Mouse (Mus musculus): ENCODE data around the gene Mpp6. TPM values are rescaled to one million over a fixed set of nuclear protein-coding genes. Genes with fewer than 3 reads are reported as not detected.

Gene Mpp6
- total and polyA plus RNA-seq, 3 experiments, result 13.2 to 67.6 (median 61.7) TPM

DNA sequence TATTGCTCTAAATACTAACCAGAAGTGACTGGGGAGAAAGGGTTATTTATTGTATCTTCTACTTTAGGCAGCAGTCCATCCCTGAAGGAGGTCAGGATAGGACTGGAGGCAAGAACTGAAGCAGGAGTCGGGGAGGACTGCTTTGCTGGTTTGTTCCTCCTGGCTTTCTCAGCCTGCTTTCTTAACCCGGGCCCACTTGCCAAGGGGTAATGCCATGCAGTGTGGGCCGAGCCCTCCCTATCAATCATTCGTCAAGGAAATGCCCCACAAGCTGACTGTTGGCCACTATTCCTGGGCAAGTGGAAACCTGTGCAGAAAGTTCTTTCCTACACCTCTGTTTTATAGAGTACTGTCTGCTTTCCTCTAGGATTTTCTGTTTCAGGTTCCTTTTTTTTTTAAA, 39.3 kb downstream of the Mpp6 start:
- Histone ChIP-seq H3K36me3 (ENCODE audit: control insufficient read depth, insufficient read depth, low read length) (no peaks in the 10 kb centered on the region; the same call in 1 of the 2 replicates), H3K9ac (ENCODE audit: low read depth, low read length) (no peak overlapping the region), H3K4me1 (ENCODE audit: control insufficient read depth, insufficient read depth, low read length) (peaks cover 1% of the 10 kb centered on the region; the same call in 1 of the 2 replicates), H3K79me2 (replicated peaks; ENCODE audit: control insufficient read depth, insufficient read depth, low read length) (no peaks in the 10 kb centered on the region), H3K27me3 (ENCODE audit: control insufficient read depth, insufficient read depth, low read length) (no peaks in the 10 kb centered on the region), H3K4me3 (no peak overlapping the region), H3K27ac (no peak overlapping the region)
- WGBS, result 93% methylated on average over 4 of the region's 4 CpGs
- no peak for DNase-seq
- TF ChIP-seq POLR2A (IDR thresholded peaks at IDR 0.05; ENCODE audit: insufficient read depth, low read depth, low read length), result no peak
- TF ChIP-seq CTCF (IDR thresholded peaks at IDR 0.05), result no peak
- intact Hi-C loops (cut with DNase I), result no loop called here

DNA sequence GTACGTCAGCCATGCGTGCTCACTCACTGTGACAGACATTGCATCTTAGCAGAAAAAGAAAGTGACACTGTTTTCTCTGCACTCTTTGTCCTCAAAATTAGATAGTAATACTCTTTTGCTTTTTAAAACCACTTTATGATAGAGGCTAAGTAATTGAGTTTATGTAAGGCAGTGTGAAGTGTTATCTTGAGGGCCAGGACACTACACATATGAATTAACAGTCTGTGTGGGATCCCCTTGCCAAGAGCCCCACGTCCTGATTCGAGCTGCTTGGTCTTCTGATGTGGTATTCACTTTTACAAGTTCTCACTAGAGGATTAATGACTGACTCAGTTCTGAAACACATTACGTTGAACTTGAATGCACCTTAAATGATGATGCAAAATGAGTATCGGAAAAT, 49.8 kb downstream of the Mpp6 start:
- 82% methylated on average over 6 of the region's 6 CpGs for WGBS
- intact Hi-C loops (cut with DNase I), result no loop called here

DNA sequence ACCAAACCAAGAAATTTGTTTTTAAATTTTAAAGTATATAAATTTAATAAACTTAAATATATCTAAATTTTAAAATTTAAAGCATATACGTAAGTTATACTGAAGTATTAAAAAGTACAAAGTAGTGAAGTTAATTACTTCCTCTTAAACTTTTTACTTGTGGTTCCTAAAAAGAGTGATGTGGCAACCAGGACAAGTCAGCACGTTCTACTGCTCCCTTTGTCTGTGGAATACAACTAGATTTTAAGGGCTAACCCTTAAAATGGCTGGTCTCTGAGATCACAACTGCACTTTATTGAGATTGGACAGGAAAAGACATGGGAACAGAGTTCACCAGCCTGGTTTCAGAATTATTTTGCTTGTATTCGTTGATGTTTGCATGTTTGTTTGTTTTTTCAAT, 53.0 kb downstream of the Mpp6 start:
- H3K9ac ChIP-seq (ENCODE audit: low read depth, low read length), result no peak overlapping the region
- no peak overlapping the region for H3K4me3 ChIP-seq
- peaks cover 9% of the 10 kb centered on the region for H3K36me3 ChIP-seq (ENCODE audit: control insufficient read depth, insufficient read depth, low read length)
- no peak for DNase-seq
- no peak overlapping the region; the same call in 1 of the 2 replicates for H3K27ac ChIP-seq
- TF ChIP-seq POLR2A (IDR thresholded peaks at IDR 0.05; ENCODE audit: insufficient read depth, low read depth, low read length) (no peak), EP300 (IDR thresholded peaks at IDR 0.05; ENCODE audit: insufficient read depth, low read depth, low read length) (no peak), CTCF (IDR thresholded peaks at IDR 0.05) (no peak)
- peaks cover 3% of the 10 kb centered on the region for H3K4me1 ChIP-seq (ENCODE audit: control insufficient read depth, insufficient read depth, low read length)
- intact Hi-C loops (cut with DNase I), result no loop called here
- 72% methylated on average over 3 of the region's 3 CpGs for WGBS
- no peaks in the 10 kb centered on the region for H3K27me3 ChIP-seq (ENCODE audit: control insufficient read depth, insufficient read depth, low read length)
- no peaks in the 10 kb centered on the region for H3K79me2 ChIP-seq (replicated peaks; ENCODE audit: control insufficient read depth, insufficient read depth, low read length)

More for the DNA sequence above, 49.8 kb downstream of the Mpp6 start:
- H3K36me3 ChIP-seq (ENCODE audit: control insufficient read depth, insufficient read depth, low read length), result peaks cover 9% of the 10 kb centered on the region
- TF ChIP-seq EP300 (IDR thresholded peaks at IDR 0.05; ENCODE audit: insufficient read depth, low read depth, low read length), result no peak
- no peak for TF ChIP-seq POLR2A (IDR thresholded peaks at IDR 0.05; ENCODE audit: insufficient read depth, low read depth, low read length)
- TF ChIP-seq CTCF (IDR thresholded peaks at IDR 0.05), result no peak
- H3K27ac ChIP-seq, result no peak overlapping the region
- DNase-seq, result no peak
- H3K9ac ChIP-seq (ENCODE audit: low read depth, low read length), result no peak overlapping the region
- no peaks in the 10 kb centered on the region for H3K79me2 ChIP-seq (replicated peaks; ENCODE audit: control insufficient read depth, insufficient read depth, low read length)
- H3K4me3 ChIP-seq, result no peak overlapping the region
- H3K27me3 ChIP-seq (ENCODE audit: control insufficient read depth, insufficient read depth, low read length), result no peaks in the 10 kb centered on the region
- H3K4me1 ChIP-seq (ENCODE audit: control insufficient read depth, insufficient read depth, low read length), result peaks cover 3% of the 10 kb centered on the region

DNA sequence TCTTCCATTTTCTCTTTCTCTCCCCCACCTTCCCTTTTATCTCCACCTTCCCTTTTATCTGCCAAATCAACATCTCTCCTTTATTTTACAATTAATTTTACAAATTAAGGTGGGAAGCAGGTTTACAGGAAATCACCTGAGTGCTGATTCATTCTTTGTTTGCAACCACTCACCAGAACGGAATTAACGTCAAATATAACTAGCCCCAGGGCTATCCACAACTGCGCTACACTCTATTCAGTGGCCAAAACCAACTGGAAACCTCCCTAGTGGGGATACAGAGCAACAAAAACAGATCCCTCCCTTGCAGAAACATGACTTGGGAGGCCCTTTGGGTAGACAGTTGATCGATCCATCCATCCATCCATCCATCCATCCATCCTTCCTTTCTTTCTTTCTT, 58.8 kb downstream of the Mpp6 start:
- Histone ChIP-seq H3K4me3 (no peak overlapping the region), H3K9ac (ENCODE audit: low read depth, low read length) (no peak overlapping the region), H3K27me3 (ENCODE audit: control insufficient read depth, insufficient read depth, low read length) (no peaks in the 10 kb centered on the region), H3K27ac (no peak overlapping the region), H3K36me3 (ENCODE audit: control insufficient read depth, insufficient read depth, low read length) (no peaks in the 10 kb centered on the region), H3K79me2 (replicated peaks; ENCODE audit: control insufficient read depth, insufficient read depth, low read length) (no peaks in the 10 kb centered on the region), H3K4me1 (ENCODE audit: control insufficient read depth, insufficient read depth, low read length) (no peaks in the 10 kb centered on the region)
- 96% methylated on average over 4 of the region's 4 CpGs for WGBS
- DNase-seq, result no peak
- no peak for TF ChIP-seq POLR2A (IDR thresholded peaks at IDR 0.05; ENCODE audit: insufficient read depth, low read depth, low read length)
- no peak for TF ChIP-seq CTCF (IDR thresholded peaks at IDR 0.05)
- no peak for TF ChIP-seq EP300 (IDR thresholded peaks at IDR 0.05; ENCODE audit: insufficient read depth, low read depth, low read length)
- intact Hi-C loops (cut with DNase I), result no loop called here

DNA sequence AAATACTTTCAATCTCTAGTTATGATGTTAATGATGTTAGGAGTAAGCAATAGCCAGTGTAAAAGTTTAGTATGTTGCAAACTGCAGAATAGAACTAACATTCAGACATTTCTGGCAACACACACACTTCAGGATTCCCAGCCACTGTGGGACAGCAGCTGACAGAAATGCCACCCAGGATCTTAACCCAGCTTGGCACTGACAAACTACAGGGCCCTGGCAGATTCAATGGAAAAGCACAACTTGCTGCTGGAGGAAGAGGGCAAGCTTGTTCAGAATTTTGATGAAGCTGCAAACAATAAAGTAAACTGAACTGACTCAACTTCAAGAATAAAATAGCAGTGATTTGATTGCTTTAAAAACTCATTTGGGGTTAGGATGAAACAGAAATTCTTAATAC, 59.7 kb downstream of the Mpp6 start:
- no peak overlapping the region for H3K27ac ChIP-seq
- no peak for DNase-seq
- no peaks in the 10 kb centered on the region for H3K4me1 ChIP-seq (ENCODE audit: control insufficient read depth, insufficient read depth, low read length)
- H3K9ac ChIP-seq (ENCODE audit: low read depth, low read length), result no peak overlapping the region
- TF ChIP-seq CTCF (IDR thresholded peaks at IDR 0.05) (no peak), POLR2A (IDR thresholded peaks at IDR 0.05; ENCODE audit: insufficient read depth, low read depth, low read length) (no peak), EP300 (IDR thresholded peaks at IDR 0.05; ENCODE audit: insufficient read depth, low read depth, low read length) (no peak)
- intact Hi-C loops (cut with DNase I), result no loop called here
- H3K4me3 ChIP-seq, result no peak overlapping the region
- no peaks in the 10 kb centered on the region for H3K27me3 ChIP-seq (ENCODE audit: control insufficient read depth, insufficient read depth, low read length)
- no peaks in the 10 kb centered on the region for H3K79me2 ChIP-seq (replicated peaks; ENCODE audit: control insufficient read depth, insufficient read depth, low read length)
- H3K36me3 ChIP-seq (ENCODE audit: control insufficient read depth, insufficient read depth, low read length), result no peaks in the 10 kb centered on the region

DNA sequence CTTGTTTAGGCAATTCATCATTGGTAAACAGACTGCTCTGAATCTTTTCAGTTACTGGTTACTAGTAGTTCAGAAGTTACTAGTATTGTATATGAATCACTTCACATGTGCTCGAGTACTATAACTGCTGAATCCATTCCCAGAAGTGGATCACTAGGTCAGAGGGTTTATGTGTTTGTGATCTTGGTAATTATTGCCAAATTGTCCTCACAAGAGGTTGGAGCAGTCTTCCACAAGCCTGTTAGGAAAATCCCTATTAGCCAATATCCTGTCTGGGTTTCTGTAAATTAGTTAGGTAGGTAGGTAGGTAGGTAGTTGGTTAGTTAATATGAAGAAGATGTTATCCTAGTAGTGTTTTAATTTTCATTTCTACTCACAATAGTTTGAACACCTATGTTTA, 65.7 kb downstream of the Mpp6 start:
- Histone ChIP-seq H3K27ac (no peak overlapping the region), H3K27me3 (ENCODE audit: control insufficient read depth, insufficient read depth, low read length) (no peaks in the 10 kb centered on the region), H3K4me1 (ENCODE audit: control insufficient read depth, insufficient read depth, low read length) (no peaks in the 10 kb centered on the region), H3K9ac (ENCODE audit: low read depth, low read length) (no peak overlapping the region), H3K36me3 (ENCODE audit: control insufficient read depth, insufficient read depth, low read length) (no peaks in the 10 kb centered on the region), H3K79me2 (replicated peaks; ENCODE audit: control insufficient read depth, insufficient read depth, low read length) (no peaks in the 10 kb centered on the region), H3K4me3 (no peak overlapping the region)
- TF ChIP-seq CTCF (IDR thresholded peaks at IDR 0.05) (no peak), EP300 (IDR thresholded peaks at IDR 0.05; ENCODE audit: insufficient read depth, low read depth, low read length) (no peak), POLR2A (IDR thresholded peaks at IDR 0.05; ENCODE audit: insufficient read depth, low read depth, low read length) (no peak)
- intact Hi-C loops (cut with DNase I), result no loop called here
- DNase-seq, result no peak
- 75% methylated on average over 1 of the region's 1 CpGs for WGBS
